Mouse (Mus musculus): Measurements from ENCODE around the gene Trim8.

Gene Trim8

GRCm38 (mm10) chr19:46501401-46502068 lies at the start of gene Trim8:
Gene Trim8, plus strand, starts transcription at chr19:46501702.
- peak; percentile 74 for DNase-seq

GRCm38 (mm10) chr19:46452052-46452827 lies 49.3 kb upstream of the Trim8 start:
- peak; percentile 35 for DNase-seq

DNA sequence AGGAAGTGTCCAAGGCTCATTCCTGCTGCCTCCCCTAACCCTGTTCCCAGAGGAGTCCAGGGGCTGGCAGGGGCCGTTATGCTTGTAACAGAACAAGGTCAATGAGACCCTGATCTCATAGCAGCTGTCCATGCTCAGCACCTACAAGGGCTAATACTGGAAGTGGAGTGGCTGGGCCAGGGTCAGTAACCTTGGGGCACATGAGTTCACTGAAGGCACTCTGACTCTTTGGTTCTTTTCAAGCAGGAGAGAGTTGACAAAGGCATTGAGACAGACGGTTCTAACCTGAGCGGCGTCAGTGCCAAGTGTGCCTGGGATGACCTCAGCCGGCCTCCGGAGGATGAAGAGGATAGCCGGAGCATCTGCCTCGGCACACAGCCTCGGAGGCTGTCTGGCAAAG lies 48.6 kb upstream of the Trim8 start:
- DNase-seq: no peak

DNA sequence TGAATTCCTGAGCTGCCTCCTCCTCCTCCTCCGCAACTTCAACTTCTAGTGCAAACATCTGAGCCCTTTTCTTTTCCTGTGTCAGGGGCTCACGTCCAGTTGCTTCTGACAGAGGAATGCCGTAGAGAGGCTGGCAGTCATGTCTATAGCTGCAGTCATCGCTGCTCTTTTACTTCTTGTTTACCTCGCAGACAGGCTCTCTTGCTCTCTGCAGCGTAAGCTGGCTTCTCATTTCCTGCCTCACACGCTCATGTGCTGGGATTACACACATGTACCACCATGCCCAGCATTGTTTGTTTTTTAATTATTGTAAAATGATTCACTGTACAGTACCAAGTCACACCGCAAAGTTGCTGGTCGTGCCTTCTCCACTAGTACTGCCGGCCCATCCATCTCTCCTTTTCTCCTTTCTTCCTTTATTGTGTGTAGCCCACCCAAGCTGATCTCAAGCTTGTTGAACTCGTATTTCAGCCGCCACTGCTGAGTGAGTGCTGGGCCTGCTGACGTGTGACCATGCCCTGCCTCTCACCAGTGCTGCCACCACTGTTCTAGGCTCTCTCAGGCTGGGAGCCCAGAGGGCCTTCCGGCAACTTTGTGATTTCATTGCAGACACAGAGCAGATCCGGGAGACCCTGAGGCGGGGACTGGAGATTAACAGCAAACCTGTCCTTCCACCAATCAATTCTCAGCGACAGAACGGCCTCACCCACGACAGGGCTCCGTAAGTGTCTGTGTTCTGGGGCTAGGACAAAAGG lies 47.2 kb upstream of the Trim8 start:
- no peak for DNase-seq

DNA sequence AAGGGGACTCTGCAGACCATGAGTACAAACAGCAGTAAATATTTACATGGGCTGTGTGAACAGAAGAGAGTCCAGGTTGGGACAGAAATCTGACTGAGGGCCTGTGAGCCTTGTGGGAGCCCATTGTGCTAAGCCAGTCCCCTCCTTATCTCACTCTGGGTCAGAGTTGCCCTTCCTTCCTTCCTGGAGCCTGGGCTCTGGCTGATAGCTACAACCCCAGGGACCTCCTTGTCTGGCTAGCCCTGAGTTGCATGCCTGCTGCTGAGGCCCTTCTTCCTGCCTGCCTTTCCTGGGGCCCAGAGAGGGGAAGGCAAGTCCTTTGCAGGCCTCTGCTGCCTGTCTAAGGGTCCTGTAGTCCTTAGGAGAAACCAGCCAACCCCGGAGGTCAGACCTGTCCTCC lies 46.5 kb upstream of the Trim8 start:
- no peak for DNase-seq

- no peak for DNase-seq
These were observed 45.9 kb upstream of the Trim8 start for GRCm38 (mm10) chr19:46455556-46455955.

GRCm38 (mm10) chr19:46456018-46456735 lies 45.3 kb upstream of the Trim8 start:
- no peak for DNase-seq

- DNase-seq: no peak
These were observed 43.7 kb upstream of the Trim8 start for GRCm38 (mm10) chr19:46457798-46458197.

GRCm38 (mm10) chr19:46459256-46459655 lies 42.2 kb upstream of the Trim8 start:
- no peak for DNase-seq

- DNase-seq: no peak
These were observed 41.6 kb upstream of the Trim8 start for GRCm38 (mm10) chr19:46459889-46460288.

- DNase-seq: no peak
These were observed 38.9 kb upstream of the Trim8 start for GRCm38 (mm10) chr19:46462574-46462973.

- DNase-seq: no peak
These were observed 38.1 kb upstream of the Trim8 start for GRCm38 (mm10) chr19:46463446-46463845.

GRCm38 (mm10) chr19:46466160-46466559 lies 35.3 kb upstream of the Trim8 start:
- no peak for DNase-seq

- DNase-seq: no peak
These were observed 34.4 kb upstream of the Trim8 start for GRCm38 (mm10) chr19:46467051-46467503.

DNA sequence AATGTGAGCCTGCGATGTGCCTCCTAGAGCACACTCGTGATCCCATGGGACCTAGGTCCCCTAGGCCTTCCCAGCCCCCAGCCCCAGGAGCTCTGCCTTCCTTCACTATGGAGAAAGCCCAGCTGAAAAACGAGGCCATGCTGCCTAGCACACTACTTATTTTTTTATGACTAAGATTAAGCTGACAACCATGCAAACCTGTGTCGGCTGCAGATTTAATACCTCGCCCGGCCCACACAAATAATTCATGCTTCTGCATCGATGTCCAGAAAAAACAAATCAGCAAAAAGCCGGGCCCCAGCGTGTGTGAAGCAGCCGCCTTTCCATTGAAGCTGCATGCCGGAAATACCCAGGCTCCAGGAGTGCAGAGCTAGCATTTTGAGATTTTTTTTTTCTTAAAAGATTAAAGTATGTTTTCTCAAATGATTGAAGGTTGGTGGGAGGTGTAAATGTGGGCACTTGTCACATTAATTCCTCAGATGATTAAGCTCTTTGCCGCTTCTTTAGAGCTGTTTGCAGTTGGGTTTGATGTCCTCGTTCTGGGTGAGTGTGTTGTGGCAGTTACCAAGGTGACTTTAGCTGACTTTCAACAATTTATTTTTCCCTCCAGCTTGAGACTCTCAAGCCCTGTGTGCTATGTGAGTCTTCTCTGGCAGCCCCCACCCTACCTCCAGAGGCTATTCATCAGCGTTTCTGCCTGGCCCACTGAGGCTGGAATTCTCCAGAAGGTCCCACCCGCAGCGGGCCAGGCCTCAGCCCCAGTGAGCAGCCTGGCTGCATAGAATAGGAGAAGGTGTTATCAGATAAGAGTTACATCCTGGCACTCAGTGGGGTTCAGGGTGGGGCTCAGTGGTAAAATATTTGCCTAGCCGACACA lies 30.9 kb upstream of the Trim8 start:
- no peak for DNase-seq

- no peak for DNase-seq
These were observed 30.0 kb upstream of the Trim8 start for GRCm38 (mm10) chr19:46471324-46472093.

- DNase-seq: no peak
These were observed 24.1 kb upstream of the Trim8 start for GRCm38 (mm10) chr19:46477432-46477845.

DNA sequence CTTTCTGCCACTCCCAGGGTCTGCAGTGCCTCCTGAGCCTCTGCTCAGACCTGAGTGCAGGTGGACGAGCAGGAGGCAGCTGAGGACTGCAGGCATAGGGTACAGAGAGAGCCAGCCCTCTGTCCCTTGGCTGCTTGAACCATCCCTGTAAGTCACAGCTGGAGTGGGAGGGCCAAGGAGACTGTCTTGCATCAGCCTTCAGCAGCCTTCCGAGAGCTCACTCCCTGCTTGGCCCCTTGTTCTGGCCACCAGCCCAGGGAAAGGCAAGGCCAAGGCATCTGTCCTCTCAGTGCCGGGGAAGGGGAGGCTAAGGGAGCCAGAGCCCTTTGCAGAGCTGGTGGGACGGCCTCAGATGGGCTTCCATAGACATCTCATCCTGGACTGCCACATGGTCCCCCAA lies 23.3 kb upstream of the Trim8 start:
- DNase-seq: no peak

DNA sequence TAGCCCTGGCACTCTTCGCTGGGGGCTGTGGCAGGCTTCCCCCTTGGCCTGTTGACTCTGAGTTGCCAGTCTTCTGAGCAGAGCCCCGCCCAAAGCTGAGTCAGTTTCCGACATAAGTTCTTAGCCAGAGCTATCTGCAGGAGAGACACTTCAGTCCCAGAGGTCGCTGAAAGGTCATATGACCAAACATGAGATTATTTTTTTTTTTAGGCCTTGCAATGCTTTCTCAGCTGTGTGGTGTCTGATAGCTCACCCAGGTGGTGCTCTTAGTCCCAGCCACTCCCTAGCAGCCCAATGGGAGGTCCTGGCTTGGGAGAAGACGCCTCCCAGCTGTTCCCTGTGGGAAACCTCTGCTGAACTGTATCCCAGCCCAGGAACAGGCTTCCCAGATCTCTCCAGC lies 22.7 kb upstream of the Trim8 start:
- DNase-seq: no peak

GRCm38 (mm10) chr19:46479306-46480075 lies 22.0 kb upstream of the Trim8 start:
- DNase-seq: no peak
